Mouse (Mus musculus): ENCODE results near the gene Esyt2. TPM values are rescaled to one million over a fixed set of nuclear protein-coding genes. Genes with fewer than 3 reads are reported as not detected.

Esyt2 gene
- polyA plus RNA-seq, 1 experiment from 2014 or later = 8.3 TPM

DNA sequence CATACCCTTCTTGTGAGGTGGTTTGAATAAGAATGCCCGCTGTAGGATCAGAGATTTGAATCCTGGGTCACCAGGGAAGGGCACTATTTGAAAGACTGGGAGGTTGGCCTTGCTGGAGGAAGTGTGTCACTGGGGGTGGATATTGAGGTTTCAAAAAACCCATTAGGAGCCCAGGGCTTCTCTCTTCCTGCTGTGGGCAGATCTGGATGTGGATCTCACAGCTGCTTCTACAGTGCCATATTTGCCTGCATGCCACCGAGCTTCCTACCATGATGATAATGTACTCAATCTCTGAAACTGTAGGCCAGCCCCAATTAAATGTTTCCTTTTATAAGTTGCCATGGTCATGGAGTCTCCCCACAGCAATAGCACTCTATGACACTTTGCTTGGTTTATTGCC is 1.8 kb upstream of the Esyt2 start:
- WGBS (ENCODE audit: insufficient replicate concordance) = 79% methylated on average over 2 of the region's 2 CpGs
- no peak overlapping the region for H3K4me2 ChIP-seq
- ATAC-seq (ENCODE audit: low read depth) (no peak), DNase-seq (no peak)
- no peaks in the 10 kb centered on the region for H3K36me3 ChIP-seq
- no peaks in the 10 kb centered on the region for H3K9me3 ChIP-seq (replicated peaks)
- H3K9ac ChIP-seq = no peak overlapping the region
- peak overlapping the region; percentile 21; the same call in 1 of the 2 replicates for H3K27ac ChIP-seq
- peaks cover 73% of the 10 kb centered on the region for H3K4me1 ChIP-seq (replicated peaks)
- no peaks in the 10 kb centered on the region for H3K27me3 ChIP-seq
- no peak overlapping the region for H3K4me3 ChIP-seq (replicated peaks)

DNA sequence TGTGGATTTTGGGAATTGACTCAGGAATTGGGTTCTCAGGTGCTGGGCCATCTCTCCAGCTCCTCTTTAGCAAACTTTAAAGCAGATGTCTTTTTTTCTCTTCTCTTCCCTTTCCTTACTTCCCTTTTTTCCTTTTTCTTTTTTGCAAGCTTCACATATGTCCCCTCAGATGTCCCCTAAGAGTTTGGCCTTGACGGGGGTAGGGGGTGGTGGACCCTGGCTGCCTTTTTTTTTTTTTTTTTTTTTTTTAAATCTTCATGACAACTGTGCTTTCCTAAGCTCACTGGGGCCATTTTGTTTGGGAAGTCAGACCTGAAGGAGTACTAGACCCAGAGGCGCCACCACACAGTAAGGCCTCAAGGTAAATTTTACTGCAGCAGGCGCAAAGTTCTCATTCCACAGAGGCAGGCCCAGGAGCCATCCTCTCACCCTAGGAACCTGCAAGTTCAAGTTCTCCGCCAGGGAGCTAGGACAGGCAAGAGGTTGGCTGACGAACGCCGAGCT is 795 bp upstream of the Esyt2 start:
- no peaks in the 10 kb centered on the region for H3K36me3 ChIP-seq
- peaks cover 71% of the 10 kb centered on the region for H3K4me1 ChIP-seq (replicated peaks)
- H3K9me3 ChIP-seq (replicated peaks) = no peaks in the 10 kb centered on the region
- H3K9ac ChIP-seq = peak overlapping the region; percentile 99
- H3K27ac ChIP-seq = peak overlapping the region; percentile 98
- 0% methylated on average over 7 of the region's 7 CpGs for WGBS (ENCODE audit: insufficient replicate concordance)
- peak; percentile 0; the same call in 1 of the 2 replicates for ATAC-seq (ENCODE audit: low read depth)
- peak overlapping the region; percentile 93 for H3K4me2 ChIP-seq
- peak overlapping the region; percentile 99 for H3K4me3 ChIP-seq (replicated peaks)
- H3K27me3 ChIP-seq = no peaks in the 10 kb centered on the region
- DNase-seq = no peak

DNA sequence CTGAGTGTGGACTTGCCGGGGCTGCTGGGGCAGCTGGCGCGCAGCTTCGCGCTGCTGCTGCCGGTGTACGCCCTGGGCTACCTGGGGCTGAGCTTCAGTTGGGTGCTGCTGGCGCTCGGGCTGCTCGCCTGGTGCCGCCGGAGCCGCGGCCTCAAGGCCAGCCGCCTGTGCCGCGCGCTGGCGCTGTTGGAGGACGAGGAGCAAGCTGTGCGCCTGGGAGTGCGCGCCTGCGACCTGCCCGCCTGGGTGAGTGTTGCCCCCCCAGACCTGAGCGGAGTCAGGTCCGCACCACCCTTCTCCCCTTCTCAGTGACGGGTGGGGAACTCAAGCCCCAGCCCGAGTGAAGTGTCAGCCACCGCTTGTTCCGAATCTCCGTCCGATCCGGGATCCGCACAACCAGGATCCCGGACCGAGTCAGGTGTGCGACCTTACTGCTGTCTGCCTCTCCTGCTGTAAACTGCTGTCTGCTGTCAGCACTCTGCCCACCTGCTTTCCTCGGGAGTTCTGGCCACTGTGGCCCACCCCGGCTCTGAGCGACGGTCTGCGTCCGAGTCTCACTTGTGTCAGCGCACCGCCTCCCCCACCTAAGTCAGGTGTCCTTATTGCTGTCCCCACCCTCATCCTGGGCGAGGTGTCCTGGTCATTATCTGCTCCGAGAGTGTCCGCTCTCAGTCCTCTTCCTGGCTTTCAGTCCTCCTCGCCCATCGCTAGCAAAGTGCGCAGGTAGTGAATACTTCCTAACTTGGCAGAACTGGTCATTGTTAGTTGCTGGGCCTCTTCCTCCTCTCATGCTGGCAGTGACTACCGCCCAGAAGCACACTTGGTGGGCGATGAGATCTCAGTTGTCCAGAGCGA is 658 bp downstream of the Esyt2 start:
- H3K9ac ChIP-seq = peak overlapping the region; percentile 99
- H3K27ac ChIP-seq = peak overlapping the region; percentile 98
- H3K4me1 ChIP-seq (replicated peaks) = peaks cover 59% of the 10 kb centered on the region
- ATAC-seq (ENCODE audit: low read depth) (peak; percentile 50), DNase-seq (peak; percentile 42)
- H3K27me3 ChIP-seq = no peaks in the 10 kb centered on the region
- H3K4me3 ChIP-seq (replicated peaks) = peak overlapping the region; percentile 99
- no peaks in the 10 kb centered on the region for H3K36me3 ChIP-seq
- H3K9me3 ChIP-seq (replicated peaks) = no peaks in the 10 kb centered on the region
- H3K4me2 ChIP-seq = peak overlapping the region; percentile 93
- under 1% methylated on average over 55 of the region's 55 CpGs for WGBS (ENCODE audit: insufficient replicate concordance)

DNA sequence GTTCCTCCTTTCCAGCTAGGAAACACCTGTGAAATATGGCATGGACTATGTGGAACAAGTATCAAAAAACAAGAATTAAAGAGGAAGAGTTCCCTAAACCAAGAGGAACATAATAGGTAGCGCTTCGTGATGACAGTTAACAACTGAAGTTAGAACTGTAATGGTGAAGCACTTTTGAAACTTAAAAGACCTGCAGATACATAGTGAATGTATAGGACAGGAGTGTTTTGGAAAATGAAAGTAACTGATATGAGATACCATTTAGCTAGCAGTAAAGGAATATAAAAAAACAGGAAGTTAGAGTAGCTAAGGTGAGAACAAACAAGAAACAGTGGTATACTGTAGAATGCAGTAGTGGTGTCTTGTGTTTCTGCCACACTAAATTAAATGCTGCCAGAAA is 1.9 kb downstream of the Esyt2 start:
- WGBS (ENCODE audit: insufficient replicate concordance) = 61% methylated on average over 2 of the region's 2 CpGs
- Histone ChIP-seq H3K27ac (peak overlapping the region; percentile 47; the same call in 1 of the 2 replicates), H3K27me3 (no peaks in the 10 kb centered on the region), H3K36me3 (no peaks in the 10 kb centered on the region), H3K9ac (peak overlapping the region; percentile 57), H3K9me3 (replicated peaks) (no peaks in the 10 kb centered on the region), H3K4me1 (replicated peaks) (peaks cover 48% of the 10 kb centered on the region), H3K4me3 (replicated peaks) (peak overlapping the region; percentile 43), H3K4me2 (peak overlapping the region; percentile 61)
- ATAC-seq (ENCODE audit: low read depth) = no peak
- no peak for DNase-seq

DNA sequence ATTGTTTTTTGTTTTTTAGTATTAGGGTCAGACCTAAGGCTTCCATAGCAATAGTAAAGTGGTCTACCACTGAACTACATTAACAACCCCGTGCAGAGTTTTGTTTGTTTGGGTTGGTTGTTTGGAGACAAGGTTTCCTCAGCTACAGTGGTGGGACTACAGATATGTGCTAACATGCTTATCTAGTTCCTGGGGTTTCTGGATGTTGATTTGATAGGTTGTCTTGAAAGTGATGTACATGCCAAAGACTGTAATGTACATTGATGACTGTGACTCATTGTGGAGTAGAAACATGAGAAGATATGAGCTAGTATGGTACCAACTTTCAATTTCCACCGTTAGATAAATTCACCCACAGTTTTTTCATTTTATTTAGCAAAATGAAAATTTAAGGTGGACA is 2.5 kb downstream of the Esyt2 start:
- Histone ChIP-seq H3K27ac (no peak overlapping the region), H3K9ac (no peak overlapping the region), H3K36me3 (no peaks in the 10 kb centered on the region), H3K27me3 (no peaks in the 10 kb centered on the region), H3K4me2 (peak overlapping the region; percentile 61), H3K4me1 (replicated peaks) (peaks cover 42% of the 10 kb centered on the region), H3K9me3 (replicated peaks) (no peaks in the 10 kb centered on the region), H3K4me3 (replicated peaks) (peak overlapping the region; percentile 43; the same call in 1 of the 2 replicates)
- 43% methylated on average over 2 of the region's 2 CpGs for WGBS (ENCODE audit: insufficient replicate concordance)
- ATAC-seq (ENCODE audit: low read depth) (no peak), DNase-seq (no peak)

DNA sequence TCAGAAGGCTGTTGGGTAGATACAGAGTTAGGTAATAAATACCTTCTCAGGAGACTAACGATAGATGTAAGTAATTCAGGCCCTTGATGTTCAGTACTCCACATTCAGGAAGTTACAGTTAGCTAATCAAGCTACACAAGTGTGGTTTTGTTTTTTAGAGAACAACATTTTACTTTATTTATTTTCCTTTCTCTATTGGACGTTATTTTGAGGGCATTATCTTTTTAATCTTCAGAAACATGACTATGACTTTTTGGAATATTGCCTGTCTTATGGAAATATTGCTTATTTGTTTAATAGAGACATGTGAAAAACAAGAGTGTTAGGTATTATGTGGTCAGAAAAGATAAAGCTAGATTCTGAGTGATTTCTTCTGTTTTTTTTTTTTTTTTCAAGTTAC is 12.2 kb downstream of the Esyt2 start:
- Histone ChIP-seq H3K4me1 (replicated peaks) (peaks cover 9% of the 10 kb centered on the region; the same call in 1 of the 2 replicates), H3K27ac (no peak overlapping the region), H3K9ac (no peak overlapping the region), H3K4me3 (replicated peaks) (no peak overlapping the region), H3K36me3 (no peaks in the 10 kb centered on the region), H3K9me3 (replicated peaks) (no peaks in the 10 kb centered on the region), H3K27me3 (no peaks in the 10 kb centered on the region), H3K4me2 (no peak overlapping the region)
- DNase-seq (no peak), ATAC-seq (ENCODE audit: low read depth) (no peak)
- 25% methylated on average over 2 of the region's 2 CpGs for WGBS (ENCODE audit: insufficient replicate concordance)

DNA sequence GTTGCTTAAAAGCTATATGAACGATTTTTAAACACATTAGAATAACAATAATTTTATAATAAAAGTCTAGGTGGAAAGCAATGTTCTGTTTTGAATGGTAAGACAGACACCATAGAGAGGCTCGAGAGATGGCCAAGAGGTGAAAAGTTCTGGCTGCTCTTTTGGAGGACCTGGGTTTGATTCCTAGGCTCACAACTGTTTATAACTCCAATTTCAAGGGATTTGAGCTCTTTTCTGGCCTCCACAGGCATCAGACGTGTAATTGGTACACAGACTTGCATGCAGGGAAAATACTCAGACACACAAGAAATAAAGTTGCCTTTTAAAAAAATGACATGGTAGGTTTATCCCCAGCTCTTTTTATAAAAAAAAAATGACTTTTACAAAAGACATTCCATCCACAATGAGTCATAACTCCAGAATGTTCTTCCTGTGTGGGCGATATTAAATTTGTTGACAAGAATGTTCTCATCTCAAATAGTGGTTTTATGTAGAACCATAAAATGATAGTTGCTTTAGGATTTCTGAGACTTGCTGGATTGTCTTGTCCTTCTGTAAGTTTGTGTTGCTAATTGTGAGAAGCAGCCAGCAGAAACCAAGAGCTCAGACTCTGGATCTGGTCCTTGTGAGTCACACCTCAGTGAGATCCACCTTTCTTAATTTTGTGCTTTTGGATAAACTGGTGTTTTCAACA is 12.8 kb downstream of the Esyt2 start:
- 63% methylated on average over 4 of the region's 4 CpGs for WGBS (ENCODE audit: insufficient replicate concordance)
- no peak overlapping the region for H3K27ac ChIP-seq
- H3K4me1 ChIP-seq (replicated peaks) = peaks cover 9% of the 10 kb centered on the region; the same call in 1 of the 2 replicates
- ATAC-seq (ENCODE audit: low read depth) (no peak), DNase-seq (no peak)
- H3K9me3 ChIP-seq (replicated peaks) = no peaks in the 10 kb centered on the region
- no peak overlapping the region for H3K9ac ChIP-seq
- H3K4me2 ChIP-seq = no peak overlapping the region
- no peaks in the 10 kb centered on the region for H3K36me3 ChIP-seq
- no peak overlapping the region for H3K4me3 ChIP-seq (replicated peaks)
- no peaks in the 10 kb centered on the region for H3K27me3 ChIP-seq

DNA sequence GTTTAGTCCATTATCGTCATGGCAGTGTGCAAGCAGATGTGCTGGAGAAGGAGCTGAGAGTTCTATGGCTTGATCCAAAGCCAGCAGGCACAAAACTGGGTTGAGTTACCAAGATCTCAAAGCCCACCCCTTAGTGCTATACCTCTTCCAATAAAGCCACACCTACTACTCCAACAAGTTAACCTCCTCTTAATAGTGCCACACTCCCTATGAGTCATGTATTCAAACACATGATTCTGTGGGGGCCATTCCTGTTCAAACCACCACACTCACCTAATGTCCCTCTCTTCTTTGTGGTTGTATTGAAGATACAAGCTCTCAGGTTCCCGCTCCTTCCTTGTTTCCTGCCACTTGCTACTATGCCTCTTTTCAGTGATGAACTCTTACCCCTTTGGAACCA is 18.9 kb downstream of the Esyt2 start:
- H3K4me3 ChIP-seq (replicated peaks) = no peak overlapping the region
- H3K9me3 ChIP-seq (replicated peaks) = no peaks in the 10 kb centered on the region
- no peak for DNase-seq
- H3K4me2 ChIP-seq = no peak overlapping the region
- ATAC-seq (ENCODE audit: low read depth) = no peak
- H3K4me1 ChIP-seq (replicated peaks) = peaks cover 5% of the 10 kb centered on the region; the same call in 1 of the 2 replicates
- 86% methylated on average over 2 of the region's 2 CpGs for WGBS (ENCODE audit: insufficient replicate concordance)
- H3K36me3 ChIP-seq = 0 out of 2 replicates have a peak, but pooled peaks cover 3% of the 10 kb centered on the region
- no peaks in the 10 kb centered on the region for H3K27me3 ChIP-seq
- H3K9ac ChIP-seq = no peak overlapping the region
- no peak overlapping the region for H3K27ac ChIP-seq

DNA sequence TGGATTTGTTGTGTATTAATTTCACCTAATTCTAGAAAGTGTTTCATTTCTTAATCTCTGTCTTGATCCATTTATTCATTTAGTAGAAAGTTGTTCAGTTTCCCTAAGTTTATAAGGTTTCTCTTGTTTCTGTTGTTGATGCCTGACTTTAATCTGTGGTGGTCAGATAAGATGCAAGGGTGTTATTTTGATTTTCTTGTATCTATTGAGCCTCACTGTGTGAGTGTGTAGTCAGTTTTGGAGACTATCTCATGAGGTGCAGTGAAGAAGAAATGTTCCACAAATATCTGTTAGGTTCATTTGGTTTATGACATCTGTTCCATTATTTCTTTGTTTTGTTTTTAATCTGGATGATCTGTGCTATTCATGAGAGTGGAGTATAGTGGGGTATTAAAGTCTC is 21.2 kb downstream of the Esyt2 start:
- Histone ChIP-seq H3K36me3 (0 out of 2 replicates have a peak, but pooled peaks cover 3% of the 10 kb centered on the region), H3K9ac (no peak overlapping the region), H3K27ac (no peak overlapping the region), H3K27me3 (no peaks in the 10 kb centered on the region), H3K4me2 (no peak overlapping the region), H3K4me1 (replicated peaks) (0 out of 2 replicates have a peak, but pooled peaks cover 4% of the 10 kb centered on the region), H3K9me3 (replicated peaks) (no peaks in the 10 kb centered on the region), H3K4me3 (replicated peaks) (no peak overlapping the region)
- DNase-seq (no peak), ATAC-seq (ENCODE audit: low read depth) (no peak)

DNA sequence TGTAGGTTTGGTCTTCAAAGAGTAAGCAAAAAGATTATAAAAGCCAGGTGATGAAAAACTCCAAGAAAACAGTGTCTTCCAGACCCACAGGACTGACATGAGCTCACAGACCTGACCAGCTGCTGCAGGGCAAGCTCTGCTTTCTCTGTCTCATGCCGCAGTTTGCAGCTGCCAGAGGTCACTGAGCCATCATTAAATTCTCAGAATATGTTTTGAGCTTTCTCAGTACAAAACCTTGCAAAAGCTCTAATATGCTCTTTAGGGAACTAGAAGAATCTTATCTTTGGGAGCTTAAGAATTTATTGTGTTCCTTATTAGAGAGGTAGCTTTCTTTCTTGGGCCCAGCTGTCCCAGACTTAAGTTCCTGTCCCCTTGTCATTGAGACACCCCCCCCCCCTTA is 25.0 kb downstream of the Esyt2 start:
- no peak overlapping the region for H3K9ac ChIP-seq
- H3K4me3 ChIP-seq (replicated peaks) = no peak overlapping the region
- H3K4me1 ChIP-seq (replicated peaks) = peaks cover 20% of the 10 kb centered on the region
- WGBS (ENCODE audit: insufficient replicate concordance) = 70% methylated on average over 1 of the region's 1 CpGs
- DNase-seq = no peak
- H3K27ac ChIP-seq = no peak overlapping the region
- no peaks in the 10 kb centered on the region for H3K36me3 ChIP-seq
- no peaks in the 10 kb centered on the region for H3K9me3 ChIP-seq (replicated peaks)
- H3K4me2 ChIP-seq = no peak overlapping the region
- ATAC-seq (ENCODE audit: low read depth) = no peak
- no peaks in the 10 kb centered on the region for H3K27me3 ChIP-seq

DNA sequence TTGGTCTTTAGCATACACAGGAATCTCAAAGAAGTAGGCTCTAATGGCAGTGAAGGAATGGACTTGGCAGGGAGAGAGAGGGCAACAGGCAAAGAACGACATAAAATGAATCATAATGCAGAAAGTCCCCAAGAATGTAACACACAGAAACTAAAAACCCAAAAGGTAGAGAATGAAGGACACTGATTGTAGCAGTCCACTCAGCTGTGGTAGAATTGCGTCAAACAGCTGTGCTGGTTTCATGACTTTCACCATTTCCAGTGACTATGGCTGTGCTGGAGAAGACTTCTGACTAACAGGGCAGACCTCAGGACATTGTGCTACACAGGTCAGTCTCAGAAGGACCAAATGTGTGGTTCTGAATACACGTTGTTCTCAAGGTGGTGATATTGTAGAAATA is 26.9 kb downstream of the Esyt2 start:
- no peak overlapping the region for H3K27ac ChIP-seq
- ATAC-seq (ENCODE audit: low read depth) (no peak), DNase-seq (no peak)
- no peak overlapping the region for H3K4me2 ChIP-seq
- no peaks in the 10 kb centered on the region for H3K36me3 ChIP-seq
- no peak overlapping the region for H3K9ac ChIP-seq
- WGBS (ENCODE audit: insufficient replicate concordance) = 64% methylated on average over 3 of the region's 3 CpGs
- no peak overlapping the region for H3K4me3 ChIP-seq (replicated peaks)
- H3K4me1 ChIP-seq (replicated peaks) = peaks cover 18% of the 10 kb centered on the region
- H3K9me3 ChIP-seq (replicated peaks) = no peaks in the 10 kb centered on the region
- no peaks in the 10 kb centered on the region for H3K27me3 ChIP-seq

Measured in liver, embryonic 13.5 days (tissue).